Mouse (Mus musculus) E14TG2a.4 (cell line): ENCODE measurements around the gene Dbi.

Experiments
- CTCF ChIP-seq: conservative IDR thresholded peaks from 2 replicates; pipeline ENCODE4 v1.5.1; 2014; ENCODE audit warnings: low read length
- NANOG ChIP-seq: IDR thresholded peaks from 2 replicates; pipeline ENCODE4 v1.6.1; 2014; ENCODE audit warnings: borderline replicate concordance, low read length, mixed read lengths

DNA sequence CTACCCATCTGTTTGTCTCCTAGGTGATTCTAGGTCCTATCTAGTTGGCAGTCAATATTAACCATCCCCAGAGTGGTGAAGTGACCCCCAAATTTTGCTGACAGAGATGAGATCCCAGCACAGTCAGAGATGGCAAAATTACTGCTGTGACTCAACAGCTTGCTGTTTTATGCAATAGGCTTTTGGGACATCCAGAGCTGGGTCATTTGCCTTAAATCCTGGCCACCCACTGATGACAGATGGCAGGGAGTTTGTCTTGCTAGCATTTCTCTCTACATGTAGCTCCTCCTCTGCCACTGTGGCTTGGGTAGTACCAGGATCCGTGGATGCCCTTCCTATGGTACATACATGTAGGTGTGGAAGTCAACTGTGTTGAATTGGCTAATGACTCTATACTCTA lies 11.5 kb upstream of the Dbi start:
- TF ChIP-seq CTCF, result no peak
- no peak for TF ChIP-seq NANOG
